Mouse (Mus musculus) lung, adult 2 months (tissue): ENCODE results near the gene Rdm1.
"Not testable (repeated sequence)": the region's sequence is repeated elsewhere in the genome, so short reads cannot be mapped to it uniquely, and the experiment has no call there.

ENCODE experiments used
- CTCF ChIP-seq: fragments of 200-500 bp; IDR thresholded peaks from 2 replicates; pipeline ENCODE4 v1.5.1; 2011; ENCODE audit warnings: mild to moderate bottlenecking, low read length, control low read depth; ENCODE audit not compliant: insufficient read depth
- POLR2A ChIP-seq: fragments of 200-500 bp; IDR thresholded peaks from 2 replicates; pipeline ENCODE4 v1.6.1; 2011; ENCODE audit warnings: low read depth, mild to moderate bottlenecking, control low read depth, low read length, borderline replicate concordance; ENCODE audit errors: extremely low read depth

DNA sequence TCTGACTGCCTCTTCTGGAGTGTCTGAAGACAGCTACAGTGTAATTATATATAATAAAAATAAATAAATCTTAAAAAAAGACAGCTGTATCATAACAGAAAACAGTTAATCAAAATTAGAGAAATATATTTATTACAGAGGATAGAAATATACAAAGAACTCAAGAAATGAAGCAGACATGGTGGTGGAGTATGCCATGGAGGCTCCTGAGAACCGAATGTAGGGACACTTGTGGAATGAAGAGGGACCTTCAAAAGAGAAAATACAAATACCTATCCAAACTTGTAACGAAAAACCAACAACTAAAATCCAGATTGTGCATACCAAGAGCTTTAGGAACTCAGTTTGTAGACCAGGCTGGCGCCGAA is 18.0 kb downstream of the Rdm1 start:
- TF ChIP-seq CTCF, POLR2A: not testable (repeated sequence)
